Mouse (Mus musculus): ENCODE measurements at regions not wholly inside any gene's neighbourhood (a gene's known extent, or its start where the extent isn't known, plus 50 kb on each side); places are given as distances from the start of the nearest gene placed in this dataset.

DNA sequence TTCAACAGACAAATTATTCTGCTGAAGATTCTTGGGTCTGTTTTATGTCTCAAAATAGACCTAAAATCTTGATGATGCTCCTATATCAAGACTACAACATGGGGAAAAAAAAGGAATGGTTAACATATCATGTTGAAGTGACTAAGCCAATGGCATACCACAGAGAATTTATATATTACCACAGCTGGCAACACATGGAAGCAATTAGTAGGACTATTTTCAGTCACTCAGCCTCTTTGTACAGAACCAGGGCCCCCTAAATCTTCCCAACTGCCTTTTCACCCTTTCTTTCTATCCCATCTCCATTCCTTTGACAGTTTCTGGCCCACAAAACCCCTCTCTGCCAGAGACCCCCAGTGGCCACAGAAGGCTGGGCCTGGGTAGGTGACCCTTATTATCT lies 206.2 kb upstream of the Atp11b start:
- no peak for DNase-seq

- no peak for DNase-seq
Measured at GRCm38 (mm10) chr3:35551791-35552190, 202.1 kb upstream of the Atp11b start.

GRCm38 (mm10) chr3:35560425-35560824 lies 193.5 kb upstream of the Atp11b start:
- no peak for DNase-seq

- no peak for DNase-seq
Measured at GRCm38 (mm10) chr3:35574402-35574801, 179.5 kb upstream of the Atp11b start.
